Mouse (Mus musculus) CH12.LX (cell line): ENCODE measurements at regions not wholly inside any gene's neighbourhood (a gene's known extent, or its start where the extent isn't known, plus 50 kb on each side); places are given as distances from the start of the nearest gene placed in this dataset.

Experiments
- CTCF ChIP-seq, 2 experiments: IDR thresholded peaks in 1 of 2; conservative IDR thresholded peaks in 1 of 2; 2 replicates each; pipeline ENCODE4 v1.5.1; 2011 to 2012; ENCODE audit warnings: low read depth in 2 of 2, low read length in 2 of 2, improper control_type of control experiment in 1 of 2, inconsistent platforms in 1 of 2, mild to moderate bottlenecking in 1 of 2, moderate library complexity in 1 of 2
- EP300 ChIP-seq: IDR thresholded peaks from 2 replicates; pipeline ENCODE4 v1.6.1; 2011; ENCODE audit warnings: low read length, improper control_type of control experiment
- ETS1 ChIP-seq: conservative IDR thresholded peaks from 2 replicates; pipeline ENCODE4 v1.6.1; 2012; ENCODE audit warnings: low read depth, mild to moderate bottlenecking, inconsistent platforms, low read length, improper control_type of control experiment, moderate library complexity
- JUN ChIP-seq: IDR thresholded peaks from 2 replicates; pipeline ENCODE4 v1.6.1; 2011; ENCODE audit warnings: low read depth, mild to moderate bottlenecking, low read length, improper control_type of control experiment, moderate library complexity; ENCODE audit not compliant: insufficient read depth
- POLR2A ChIP-seq: IDR thresholded peaks from 2 replicates; pipeline ENCODE4 v1.6.1; 2011; ENCODE audit warnings: low read depth, mild to moderate bottlenecking, improper control_type of control experiment, low read length
- ZC3H11A ChIP-seq: IDR thresholded peaks from 2 replicates; pipeline ENCODE4 v1.6.1; 2012; ENCODE audit warnings: low read depth, mild to moderate bottlenecking, inconsistent platforms, low read length, improper control_type of control experiment

- no peak for TF ChIP-seq EP300
- no peak for TF ChIP-seq ETS1
- TF ChIP-seq ZC3H11A, result no peak
- TF ChIP-seq JUN, result no peak
- no peak for TF ChIP-seq POLR2A
- TF ChIP-seq CTCF (conservative IDR thresholded peaks at IDR 0.05 in 1 of 2, IDR thresholded peaks at IDR 0.05 in 1 of 2; ENCODE audit: low read depth in 2 of 2, low read length in 2 of 2), result no peak
These were observed 875.9 kb upstream of the Ctnnd2 start for GRCm38 (mm10) chr15:29296454-29296853.
